Mouse (Mus musculus): ENCODE results near the gene Cd274.

GRCm38 (mm10) chr19:29373438-29373837, 6.2 kb downstream of the Cd274 start:
- TF ChIP-seq EP300 (IDR thresholded peaks at IDR 0.05; ENCODE audit: insufficient read depth, low read depth, low read length) (no peak), CTCF (IDR thresholded peaks at IDR 0.05; ENCODE audit: low read depth, low read length) (no peak)

All from ES-Bruce4 (cell line).